Mouse (Mus musculus) stomach, embryonic 15.5 days (tissue): ENCODE data around the gene Esyt1. TPM values are rescaled to one million over a fixed set of nuclear protein-coding genes. Genes with fewer than 3 reads are reported as not detected.
A peak's percentile ranks its signal among the peaks of the same experiment; 100 is the strongest.
"Not testable (repeated sequence)": the region's sequence is repeated elsewhere in the genome, so short reads cannot be mapped to it uniquely, and the experiment has no call there.

Source experiments
- ATAC-seq: fragments of 200-750 bp; cut with Nextera tagmentation; 2 replicates; pipeline ENCODE4 v1.8.0; 2017; ENCODE audit warnings: low read depth, moderate number of reproducible peaks, moderate TSS enrichment; ENCODE audit not compliant: insufficient read depth, low FRiP score
- H3K27ac ChIP-seq: fragments of 300-500 bp; sonication (generic); 2 replicates; pipeline ENCODE4 v1.5.1; 2015; ENCODE audit warnings: mild to moderate bottlenecking, inconsistent platforms
- H3K27me3 ChIP-seq: fragments of 300-500 bp; sonication (generic); replicated peaks from 2 replicates; pipeline ENCODE4 v1.6.1; 2015; ENCODE audit warnings: inconsistent platforms
- H3K36me3 ChIP-seq: fragments of 300-500 bp; sonication (generic); 2 replicates; pipeline ENCODE4 v1.6.1; 2015; ENCODE audit warnings: inconsistent platforms
- H3K4me1 ChIP-seq: fragments of 300-500 bp; sonication (generic); 2 replicates; pipeline ENCODE4 v1.6.1; 2015; ENCODE audit warnings: inconsistent platforms
- H3K4me2 ChIP-seq: fragments of 300-500 bp; sonication (generic); 2 replicates; pipeline ENCODE4 v1.6.1; 2015; ENCODE audit warnings: mild to moderate bottlenecking, inconsistent platforms
- H3K4me3 ChIP-seq: fragments of 300-500 bp; sonication (generic); replicated peaks from 2 replicates; pipeline ENCODE4 v1.5.1; 2015; ENCODE audit warnings: inconsistent platforms
- H3K9ac ChIP-seq: fragments of 300-500 bp; sonication (generic); 2 replicates; pipeline ENCODE4 v1.6.1; 2015; ENCODE audit warnings: inconsistent platforms
- H3K9me3 ChIP-seq: fragments of 300-500 bp; sonication (generic); 2 replicates; pipeline ENCODE4 v1.6.1; 2016; ENCODE audit warnings: inconsistent platforms
- WGBS: fragments of 180-500 bp; shearing (Covaris S2); methylation state at CpG from one replicate; pipeline ENCODE4 v1.1.7; 2015; 5-methylcytosine and 5-hydroxymethylcytosine counted together
- polyA plus RNA-seq: library from polyadenylated mRNA; unstranded; fragments of >200 nt; fragmentation: Nextera tagmentation; extraction: Ambion mirVana; gene quantifications from 2 replicates; pipeline ENCODE4 v1.2.1, GENCODE M21; 2015

The Esyt1 gene
- polyA plus RNA-seq, 1 experiment from 2014 or later = 28.8 TPM

GRCm38 (mm10) chr10:128511189-128511588 is 14.5 kb downstream of the Esyt1 start:
- Histone ChIP-seq H3K27ac (no peak overlapping the region), H3K9me3 (no peaks in the 10 kb centered on the region), H3K4me2 (no peak overlapping the region), H3K27me3 (no peaks in the 10 kb centered on the region), H3K4me1 (no peaks in the 10 kb centered on the region), H3K36me3 (peaks cover 18% of the 10 kb centered on the region), H3K4me3 (no peak overlapping the region), H3K9ac (no peak overlapping the region)
- 82% methylated on average over 9 of the region's 9 CpGs for WGBS
- ATAC-seq = no peak

- no peak for ATAC-seq
- Histone ChIP-seq H3K27ac (no peak overlapping the region), H3K36me3 (peaks cover 15% of the 10 kb centered on the region), H3K9me3 (no peaks in the 10 kb centered on the region), H3K27me3 (no peaks in the 10 kb centered on the region), H3K4me3 (no peak overlapping the region), H3K4me2 (no peak overlapping the region), H3K4me1 (no peaks in the 10 kb centered on the region), H3K9ac (no peak overlapping the region)
- WGBS = 86% methylated on average over 11 of the region's 11 CpGs
Observed at GRCm38 (mm10) chr10:128510301-128510700, 15.4 kb downstream of the Esyt1 start.

GRCm38 (mm10) chr10:128509831-128510230 is 15.8 kb downstream of the Esyt1 start:
- WGBS = 61% methylated on average over 4 of the region's 4 CpGs
- Histone ChIP-seq H3K4me3 (no peak overlapping the region), H3K9me3 (no peaks in the 10 kb centered on the region), H3K4me1 (0 out of 2 replicates have a peak, but pooled peaks cover 1% of the 10 kb centered on the region), H3K4me2 (no peak overlapping the region), H3K27ac (no peak overlapping the region), H3K27me3 (no peaks in the 10 kb centered on the region), H3K9ac (no peak overlapping the region), H3K36me3 (peaks cover 11% of the 10 kb centered on the region)
- no peak for ATAC-seq

- 85% methylated on average over 9 of the region's 9 CpGs for WGBS
- Histone ChIP-seq H3K27me3 (no peaks in the 10 kb centered on the region), H3K36me3 (peaks cover 10% of the 10 kb centered on the region), H3K9me3 (no peaks in the 10 kb centered on the region), H3K9ac (no peak overlapping the region), H3K4me2 (no peak overlapping the region), H3K4me3 (no peak overlapping the region), H3K4me1 (peaks cover 6% of the 10 kb centered on the region; the same call in 1 of the 2 replicates), H3K27ac (no peak overlapping the region)
- ATAC-seq = no peak
Observed at GRCm38 (mm10) chr10:128509203-128509602, 16.5 kb downstream of the Esyt1 start.

DNA sequence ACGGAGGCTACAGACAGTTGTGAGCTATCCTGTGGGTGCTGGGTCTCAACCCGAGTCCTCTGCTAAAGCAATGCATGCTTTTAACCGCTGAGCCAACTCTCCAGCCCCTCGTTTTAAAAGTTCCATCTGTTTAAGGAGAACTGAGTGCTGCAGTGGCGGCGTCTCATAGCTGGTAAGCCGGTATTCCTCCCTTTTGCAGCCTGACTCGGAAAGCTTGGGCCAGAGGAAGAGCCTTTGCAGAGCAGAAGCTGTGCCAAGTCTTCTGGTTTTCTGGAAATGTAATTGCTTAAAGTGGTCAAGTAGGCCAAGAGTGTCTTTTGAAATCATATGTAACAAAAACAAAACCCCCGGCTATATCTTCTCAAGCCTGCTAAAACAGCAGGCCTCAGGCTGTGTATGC is 17.4 kb downstream of the Esyt1 start:
- Histone ChIP-seq H3K4me1 (peaks cover 6% of the 10 kb centered on the region; the same call in 1 of the 2 replicates), H3K4me2 (no peak overlapping the region), H3K9ac (no peak overlapping the region), H3K9me3 (no peaks in the 10 kb centered on the region), H3K36me3 (peaks cover 8% of the 10 kb centered on the region), H3K27me3 (no peaks in the 10 kb centered on the region), H3K27ac (peak overlapping the region; percentile 74), H3K4me3 (no peak overlapping the region)
- ATAC-seq = no peak
- 55% methylated on average over 9 of the region's 9 CpGs for WGBS

GRCm38 (mm10) chr10:128505974-128506373 is 19.7 kb downstream of the Esyt1 start:
- H3K4me1 ChIP-seq = peaks cover 6% of the 10 kb centered on the region; the same call in 1 of the 2 replicates
- no peak for ATAC-seq
- no peaks in the 10 kb centered on the region for H3K27me3 ChIP-seq
- no peaks in the 10 kb centered on the region for H3K36me3 ChIP-seq
- H3K4me2 ChIP-seq = no peak overlapping the region
- H3K9me3 ChIP-seq = no peaks in the 10 kb centered on the region
- H3K4me3 ChIP-seq = no peak overlapping the region
- no peak overlapping the region for H3K27ac ChIP-seq
- H3K9ac ChIP-seq = no peak overlapping the region
- 95% methylated on average over 14 of the region's 14 CpGs for WGBS

GRCm38 (mm10) chr10:128505371-128505667 is 20.4 kb downstream of the Esyt1 start:
- WGBS = 80% methylated on average over 5 of the region's 5 CpGs
- H3K36me3 ChIP-seq, ATAC-seq: not testable (repeated sequence)

GRCm38 (mm10) chr10:128504641-128505370 is 20.9 kb downstream of the Esyt1 start:
- Histone ChIP-seq H3K36me3 (no peaks in the 10 kb centered on the region), H3K9ac (no peak overlapping the region), H3K4me2 (no peak overlapping the region), H3K27ac (no peak overlapping the region), H3K9me3 (no peaks in the 10 kb centered on the region), H3K4me1 (peaks cover 6% of the 10 kb centered on the region; the same call in 1 of the 2 replicates), H3K4me3 (no peak overlapping the region), H3K27me3 (no peaks in the 10 kb centered on the region)
- 60% methylated on average over 9 of the region's 9 CpGs for WGBS
- no peak for ATAC-seq

More at GRCm38 (mm10) chr10:128505371-128505667, 20.4 kb downstream of the Esyt1 start:
- not testable (repeated sequence) for H3K9ac ChIP-seq, H3K4me2 ChIP-seq, H3K27ac ChIP-seq, H3K4me1 ChIP-seq, H3K9me3 ChIP-seq, H3K4me3 ChIP-seq, H3K27me3 ChIP-seq

DNA sequence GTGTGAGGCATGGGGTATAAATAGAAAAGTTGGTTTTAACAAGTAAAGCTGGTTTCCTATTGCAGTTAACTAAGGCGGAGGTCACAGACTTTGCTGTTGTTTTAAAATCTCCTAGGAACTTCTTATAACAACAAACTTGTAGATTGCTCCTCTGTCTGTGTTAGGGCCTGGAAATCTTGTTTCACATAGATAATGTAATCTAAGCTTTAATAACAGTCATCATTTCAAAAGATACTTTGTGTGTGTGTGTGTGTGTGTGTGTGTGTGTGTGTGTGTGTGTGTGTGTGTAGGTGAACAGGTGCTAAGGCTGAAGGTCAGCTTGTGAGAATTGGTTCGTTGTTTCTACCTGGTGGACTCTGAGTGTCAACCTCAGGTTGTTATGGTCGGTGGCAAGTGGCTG is 21.7 kb downstream of the Esyt1 start:
- Histone ChIP-seq H3K36me3 (no peaks in the 10 kb centered on the region), H3K4me2 (no peak overlapping the region), H3K4me1 (peaks cover 6% of the 10 kb centered on the region; the same call in 1 of the 2 replicates), H3K4me3 (no peak overlapping the region), H3K27ac (no peak overlapping the region), H3K9me3 (no peaks in the 10 kb centered on the region), H3K9ac (no peak overlapping the region), H3K27me3 (no peaks in the 10 kb centered on the region)
- 80% methylated on average over 3 of the region's 3 CpGs for WGBS
- no peak for ATAC-seq

- peaks cover 6% of the 10 kb centered on the region; the same call in 1 of the 2 replicates for H3K4me1 ChIP-seq
- H3K4me3 ChIP-seq = no peak overlapping the region
- no peak overlapping the region for H3K4me2 ChIP-seq
- H3K27me3 ChIP-seq = no peaks in the 10 kb centered on the region
- ATAC-seq = no peak
- H3K9ac ChIP-seq = no peak overlapping the region
- 75% methylated on average over 8 of the region's 8 CpGs for WGBS
- H3K36me3 ChIP-seq = no peaks in the 10 kb centered on the region
- no peak overlapping the region for H3K27ac ChIP-seq
- H3K9me3 ChIP-seq = no peaks in the 10 kb centered on the region
Observed at GRCm38 (mm10) chr10:128503532-128503931, 22.1 kb downstream of the Esyt1 start.

DNA sequence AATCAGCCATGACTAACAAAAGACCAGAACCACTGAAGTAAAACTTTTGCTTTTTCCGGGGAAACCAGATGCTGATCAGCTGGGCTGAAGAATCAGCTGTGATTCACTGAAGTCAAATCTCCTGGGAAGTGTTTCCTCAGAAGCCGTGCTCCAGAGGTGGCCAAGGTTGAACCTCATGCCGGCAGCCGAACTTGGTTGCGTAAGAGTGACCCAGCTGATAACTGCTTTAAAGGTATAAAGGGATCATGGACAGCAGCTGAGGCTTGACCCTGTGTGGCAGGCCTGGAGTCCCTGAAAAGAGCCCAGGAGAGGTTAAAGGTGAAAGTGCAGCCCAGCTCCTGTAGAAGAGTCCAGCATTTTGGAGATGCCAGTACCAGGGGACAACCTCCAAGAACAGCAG is 23.3 kb downstream of the Esyt1 start:
- no peak for ATAC-seq
- no peak overlapping the region for H3K4me2 ChIP-seq
- no peaks in the 10 kb centered on the region for H3K9me3 ChIP-seq
- no peak overlapping the region for H3K4me3 ChIP-seq
- H3K27me3 ChIP-seq = no peaks in the 10 kb centered on the region
- WGBS = 67% methylated on average over 5 of the region's 5 CpGs
- no peaks in the 10 kb centered on the region for H3K36me3 ChIP-seq
- H3K9ac ChIP-seq = no peak overlapping the region
- peaks cover 12% of the 10 kb centered on the region for H3K4me1 ChIP-seq
- H3K27ac ChIP-seq = no peak overlapping the region

- H3K36me3 ChIP-seq = no peaks in the 10 kb centered on the region
- H3K4me1 ChIP-seq = peaks cover 22% of the 10 kb centered on the region
- H3K9ac ChIP-seq = peak overlapping the region; percentile 26; the same call in 1 of the 2 replicates
- under 1% methylated on average over 21 of the region's 21 CpGs for WGBS
- H3K27ac ChIP-seq = peak overlapping the region; percentile 78
- peak; percentile 6 for ATAC-seq
- peak overlapping the region; percentile 51 for H3K4me3 ChIP-seq
- peak overlapping the region; percentile 68 for H3K4me2 ChIP-seq
- no peaks in the 10 kb centered on the region for H3K9me3 ChIP-seq
- H3K27me3 ChIP-seq = no peaks in the 10 kb centered on the region
Observed at GRCm38 (mm10) chr10:128499116-128499671, 26.5 kb downstream of the Esyt1 start.
